Mouse (Mus musculus): ENCODE measurements around the gene Man1a.

The Man1a gene

GRCm38 (mm10) chr10:54062835-54063234 lies 13.6 kb downstream of the Man1a start:
- no peak for DNase-seq (ENCODE audit: low read depth in 2 of 2, low spot score in 2 of 2)

GRCm38 (mm10) chr10:54061159-54061558 lies 15.2 kb downstream of the Man1a start:
- no peak for DNase-seq (ENCODE audit: low read depth in 2 of 2, low spot score in 2 of 2)

GRCm38 (mm10) chr10:54060587-54060986 lies 15.8 kb downstream of the Man1a start:
- no peak for DNase-seq (ENCODE audit: low read depth in 2 of 2, low spot score in 2 of 2)

GRCm38 (mm10) chr10:54059679-54060249 lies 16.6 kb downstream of the Man1a start:
- DNase-seq (ENCODE audit: low read depth in 2 of 2, low spot score in 2 of 2) = no peak

GRCm38 (mm10) chr10:54059092-54059496 lies 17.3 kb downstream of the Man1a start:
- no peak for DNase-seq (ENCODE audit: low read depth in 2 of 2, low spot score in 2 of 2)

- DNase-seq (ENCODE audit: low read depth in 2 of 2, low spot score in 2 of 2) = no peak
These were observed 17.8 kb downstream of the Man1a start for GRCm38 (mm10) chr10:54058657-54059056.

GRCm38 (mm10) chr10:54054188-54054587 lies 22.2 kb downstream of the Man1a start:
- no peak for DNase-seq (ENCODE audit: low read depth in 2 of 2, low spot score in 2 of 2)

GRCm38 (mm10) chr10:54047885-54048284 lies 28.5 kb downstream of the Man1a start:
- DNase-seq (ENCODE audit: low read depth in 2 of 2, low spot score in 2 of 2) = no peak

- no peak for DNase-seq (ENCODE audit: low read depth in 2 of 2, low spot score in 2 of 2)
These were observed 33.1 kb downstream of the Man1a start for GRCm38 (mm10) chr10:54043358-54043757.

- DNase-seq (ENCODE audit: low read depth in 2 of 2, low spot score in 2 of 2) = no peak
These were observed 34.1 kb downstream of the Man1a start for GRCm38 (mm10) chr10:54042212-54042840.

GRCm38 (mm10) chr10:54040261-54041165 lies 35.9 kb downstream of the Man1a start:
- DNase-seq (ENCODE audit: low read depth in 2 of 2, low spot score in 2 of 2) = peak; percentile 54 to 62

GRCm38 (mm10) chr10:54039754-54040153 lies 36.7 kb downstream of the Man1a start:
- DNase-seq (ENCODE audit: low read depth in 2 of 2, low spot score in 2 of 2) = peak; percentile 23 to 25

GRCm38 (mm10) chr10:54038734-54039133 lies 37.7 kb downstream of the Man1a start:
- DNase-seq (ENCODE audit: low read depth in 2 of 2, low spot score in 2 of 2) = no peak

- no peak for DNase-seq (ENCODE audit: low read depth in 2 of 2, low spot score in 2 of 2)
These were observed 38.2 kb downstream of the Man1a start for GRCm38 (mm10) chr10:54038180-54038579.

- no peak for DNase-seq (ENCODE audit: low read depth in 2 of 2, low spot score in 2 of 2)
These were observed 38.9 kb downstream of the Man1a start for GRCm38 (mm10) chr10:54037348-54038010.

GRCm38 (mm10) chr10:54035586-54035985 lies 40.8 kb downstream of the Man1a start:
- no peak for DNase-seq (ENCODE audit: low read depth in 2 of 2, low spot score in 2 of 2)

- no peak for DNase-seq (ENCODE audit: low read depth in 2 of 2, low spot score in 2 of 2)
These were observed 41.6 kb downstream of the Man1a start for GRCm38 (mm10) chr10:54034779-54035178.

GRCm38 (mm10) chr10:54032316-54033092 lies 43.9 kb downstream of the Man1a start:
- peak; percentile 11 to 27 for DNase-seq (ENCODE audit: low read depth in 2 of 2, low spot score in 2 of 2)

- no peak for DNase-seq (ENCODE audit: low read depth in 2 of 2, low spot score in 2 of 2)
These were observed 47.5 kb downstream of the Man1a start for GRCm38 (mm10) chr10:54028866-54029265.

- no peak for DNase-seq (ENCODE audit: low read depth in 2 of 2, low spot score in 2 of 2)
These were observed 49.5 kb downstream of the Man1a start for GRCm38 (mm10) chr10:54026738-54027427.

Measured in CD8-positive naive resting alpha-beta T cell, adult 2 months (primary cell).